Mouse (Mus musculus): Measurements from ENCODE around the gene Car14.
"Not testable (repeated sequence)": the region's sequence is repeated elsewhere in the genome, so short reads cannot be mapped to it uniquely, and the experiment has no call there.

Car14 gene

GRCm38 (mm10) chr3:95892066-95893052 is 12.1 kb downstream of the Car14 start:
- DNase-seq (ENCODE audit: low spot score): no peak

- no peak for DNase-seq (ENCODE audit: low spot score)
These were observed 13.1 kb downstream of the Car14 start, which contains the start of gene BC028528 for GRCm38 (mm10) chr3:95891211-95892065. BC028528 (minus strand) TSS chr3:95892005.

- DNase-seq (ENCODE audit: low spot score): no peak
These were observed 14.8 kb downstream of the Car14 start for GRCm38 (mm10) chr3:95889664-95890063.

- DNase-seq (ENCODE audit: low spot score): no peak
These were observed 16.9 kb downstream of the Car14 start for GRCm38 (mm10) chr3:95887596-95887995.

- peak; percentile 59 for DNase-seq (ENCODE audit: low spot score)
These were observed 20.1 kb downstream of the Car14 start for GRCm38 (mm10) chr3:95884400-95884799.

GRCm38 (mm10) chr3:95882816-95883425 is 21.6 kb downstream of the Car14 start:
- peak; percentile 70 for DNase-seq (ENCODE audit: low spot score)

GRCm38 (mm10) chr3:95881979-95882815 is 22.3 kb downstream of the Car14 start, which contains the start of gene Ciart:
Ciart (minus strand) TSS chr3:95882251.
- DNase-seq (ENCODE audit: low spot score): peak; percentile 96

- DNase-seq (ENCODE audit: low spot score): no peak
These were observed 25.4 kb downstream of the Car14 start for GRCm38 (mm10) chr3:95879063-95879462.

GRCm38 (mm10) chr3:95872048-95872447 is 32.4 kb downstream of the Car14 start:
- DNase-seq (ENCODE audit: low spot score): no peak

GRCm38 (mm10) chr3:95871392-95871867 is 33.1 kb downstream of the Car14 start, which contains the start of gene Mrps21:
Mrps21 (minus strand) TSS chr3:95871519.
- DNase-seq (ENCODE audit: low spot score): peak; percentile 90

GRCm38 (mm10) chr3:95870976-95871375 is 33.5 kb downstream of the Car14 start:
- no peak for DNase-seq (ENCODE audit: low spot score)

- no peak for DNase-seq (ENCODE audit: low spot score)
These were observed 37.1 kb downstream of the Car14 start for GRCm38 (mm10) chr3:95867408-95867807.

GRCm38 (mm10) chr3:95866071-95866470 is 38.4 kb downstream of the Car14 start:
- no peak for DNase-seq (ENCODE audit: low spot score)

- DNase-seq (ENCODE audit: low spot score): no peak
These were observed 38.9 kb downstream of the Car14 start for GRCm38 (mm10) chr3:95865571-95865970.

- DNase-seq (ENCODE audit: low spot score): no peak
These were observed 39.4 kb downstream of the Car14 start for GRCm38 (mm10) chr3:95865050-95865449.

- no peak for DNase-seq (ENCODE audit: low spot score)
These were observed 40.9 kb downstream of the Car14 start for GRCm38 (mm10) chr3:95863578-95863977.

GRCm38 (mm10) chr3:95861796-95862195 is 42.7 kb downstream of the Car14 start:
- DNase-seq (ENCODE audit: low spot score): peak; percentile 50

- no peak for DNase-seq (ENCODE audit: low spot score)
These were observed 43.3 kb downstream of the Car14 start for GRCm38 (mm10) chr3:95861216-95861615.

GRCm38 (mm10) chr3:95860323-95860722 is 44.2 kb downstream of the Car14 start:
- DNase-seq (ENCODE audit: low spot score): no peak

- not testable (repeated sequence) for DNase-seq (ENCODE audit: low spot score)
These were observed 46.2 kb downstream of the Car14 start for GRCm38 (mm10) chr3:95858278-95858677.

GRCm38 (mm10) chr3:95857050-95857449 is 47.4 kb downstream of the Car14 start:
- DNase-seq (ENCODE audit: low spot score): not testable (repeated sequence)
